Mouse (Mus musculus): Measurements from ENCODE around the gene Mucl3.

DNA sequence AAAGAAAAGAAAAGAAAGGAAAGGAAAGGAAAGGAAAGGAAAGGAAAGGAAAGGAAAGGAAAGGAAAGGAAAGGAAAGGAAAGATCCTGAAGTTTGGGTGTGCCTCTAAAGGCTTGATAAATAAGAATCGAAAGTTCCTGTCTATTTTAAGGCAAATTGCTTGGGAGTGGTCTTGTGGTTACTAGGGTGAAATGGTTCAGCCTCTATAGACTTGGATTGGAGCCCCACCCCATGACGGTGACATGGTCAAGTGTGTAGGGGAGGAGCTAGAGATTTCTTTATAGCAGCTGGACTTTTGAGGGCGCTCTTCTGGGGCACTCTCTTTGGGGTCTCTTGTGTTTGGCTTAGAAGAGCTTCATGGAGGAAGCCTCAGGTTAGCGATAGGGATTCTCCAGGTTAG lies 49.7 kb downstream of the Mucl3 start:
- no peak for TF ChIP-seq CTCF (IDR thresholded peaks at IDR 0.05; ENCODE audit: borderline replicate concordance, insufficient read depth, low read length)
- no peak for TF ChIP-seq POLR2A (IDR thresholded peaks at IDR 0.05; ENCODE audit: low read depth, low read length)
